Mouse (Mus musculus): ENCODE measurements around the gene Pnmal2.

GRCm38 (mm10) chr7:16917447-16917846, 27.0 kb upstream of the Pnmal2 start:
- no peak for TF ChIP-seq POLR2A (IDR thresholded peaks at IDR 0.05; ENCODE audit: control insufficient read depth in 1 of 2, insufficient read depth in 1 of 2, low read depth in 1 of 2, low read length in 2 of 2, poor library complexity in 1 of 2)
- TF ChIP-seq MEF2A (IDR thresholded peaks at IDR 0.05; ENCODE audit: extremely low read depth, insufficient replicate concordance, low read depth, low read length, poor library complexity, severe bottlenecking) = no peak
- TF ChIP-seq JUND (IDR thresholded peaks at IDR 0.05; ENCODE audit: low read depth, low read length) = no peak
- TF ChIP-seq CTCF (IDR thresholded peaks at IDR 0.05 in 2 of 3, conservative IDR thresholded peaks at IDR 0.05 in 1 of 3; ENCODE audit: control insufficient read depth in 1 of 3, insufficient read depth in 1 of 3, low read depth in 2 of 3, low read length in 3 of 3, poor library complexity in 1 of 3, severe bottlenecking in 1 of 3) = no peak
- no peak for TF ChIP-seq ZNF384 (IDR thresholded peaks at IDR 0.05; ENCODE audit: low read depth, low read length)
- no peak for TF ChIP-seq POLR2AphosphoS2 (IDR thresholded peaks at IDR 0.05; ENCODE audit: low read length)
- no peak for TF ChIP-seq MAX (IDR thresholded peaks at IDR 0.05; ENCODE audit: low read length)
